Mouse (Mus musculus) embryo, embryonic 11.5 days (tissue): ENCODE data around the gene Dzip1l.

Experiments used
- DNase-seq: peaks from one replicate; pipeline ENCODE4 v3.0.0-alpha.2; 2012; ENCODE audit warnings: low read depth, low spot score

The Dzip1l gene

DNA sequence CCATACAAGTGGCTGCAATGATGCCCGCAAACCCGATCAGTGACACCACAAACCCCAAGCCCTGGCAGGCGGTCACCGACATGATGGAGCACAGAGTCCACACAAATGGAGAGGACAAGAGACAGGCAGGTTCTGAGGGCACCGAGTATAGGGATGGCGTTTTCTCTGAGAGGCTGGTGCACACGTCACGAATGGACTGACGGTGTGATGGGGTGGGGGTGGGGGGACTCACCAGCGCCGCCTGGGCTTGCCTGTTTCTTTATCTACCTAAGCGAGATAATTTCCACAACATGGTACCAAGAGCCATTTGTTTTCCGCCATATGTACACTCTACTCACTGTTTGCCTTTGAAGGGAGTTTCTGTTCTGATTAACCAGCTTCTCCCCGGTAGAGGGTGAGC, 87.8 kb downstream of the Dzip1l start, which contains the start of gene Cldn18:
Gene Cldn18, minus strand, starts transcription at position 134 of the 400 bp plus-strand sequence.
- DNase-seq: no peak
